Mouse (Mus musculus) C2C12 (cell line): Measurements from ENCODE around the gene Rabgap1l.

ENCODE experiments used
- CEBPB ChIP-seq: IDR thresholded peaks from one replicate; pipeline ENCODE4 v1.6.1; 2011; ENCODE audit warnings: low read depth, mild to moderate bottlenecking, control low read depth, moderate library complexity
- CTCF ChIP-seq: IDR thresholded peaks from one replicate; pipeline ENCODE4 v1.5.1; 2011; ENCODE audit not compliant: control insufficient read depth, insufficient read depth, insufficient read length
- FOSL1 ChIP-seq: IDR thresholded peaks from one replicate; pipeline ENCODE4 v1.8.0; 2011; ENCODE audit warnings: mild to moderate bottlenecking, low read length; ENCODE audit not compliant: poor library complexity, insufficient read depth, severe bottlenecking
- MAX ChIP-seq: IDR thresholded peaks from one replicate; pipeline ENCODE4 v1.6.1; 2011; ENCODE audit warnings: mild to moderate bottlenecking, control low read depth
- MYOD1 ChIP-seq: IDR thresholded peaks from one replicate; pipeline ENCODE4 v1.6.1; 2011; ENCODE audit warnings: low read depth; ENCODE audit not compliant: control insufficient read depth, insufficient read length
- MYOG ChIP-seq: IDR thresholded peaks from one replicate; pipeline ENCODE4 v1.6.1; 2011; ENCODE audit not compliant: control insufficient read depth, insufficient read length; ENCODE audit errors: extremely low read depth
- USF1 ChIP-seq: IDR thresholded peaks from one replicate; pipeline ENCODE4 v1.6.1; 2011; ENCODE audit warnings: low read depth, mild to moderate bottlenecking, control low read depth, moderate library complexity

DNA sequence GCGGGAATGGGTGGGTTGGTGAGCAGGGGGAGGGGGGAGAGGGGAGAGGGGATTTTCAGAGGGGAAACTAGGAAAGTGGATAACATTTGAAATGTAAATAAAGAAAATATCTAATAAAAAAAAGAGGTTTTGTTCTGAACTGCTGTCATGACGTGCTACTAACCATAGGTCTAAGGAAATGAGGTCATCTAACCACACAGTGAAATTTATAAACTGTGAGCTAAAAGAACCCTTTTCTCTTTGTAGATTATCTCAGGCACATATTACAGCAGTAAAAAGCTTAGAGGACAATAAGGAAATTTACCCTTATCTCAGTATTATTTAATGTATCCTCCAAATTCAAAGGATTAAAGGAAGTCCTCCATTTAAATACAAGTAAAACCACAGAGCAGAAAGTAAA is 396.0 kb downstream of the Rabgap1l start:
- no peak for TF ChIP-seq CTCF
- TF ChIP-seq USF1 = no peak
- no peak for TF ChIP-seq MAX
- no peak for TF ChIP-seq MYOD1
- TF ChIP-seq CEBPB = no peak
- no peak for TF ChIP-seq MYOG
- TF ChIP-seq FOSL1 = no peak
